Mouse (Mus musculus): ENCODE data around the gene Muc20. TPM values are rescaled to one million over a fixed set of nuclear protein-coding genes. Genes with fewer than 3 reads are reported as not detected.

The Muc20 gene
- 0.22 TPM in 1 of 2 replicates, not detected in the other for polyA plus RNA-seq (2012; rRNA removed)

GRCm38 (mm10) chr16:32797426-32797689 lies at the start of gene Muc20:
TSS of gene Muc20 (minus strand) at chr16:32797435.
- Histone ChIP-seq H3K27ac (ENCODE audit: control insufficient read depth, insufficient read depth, low read length) (no peak within 1 kb of the TSS), H3K36me3 (ENCODE audit: control insufficient read depth, insufficient read depth, low read length) (no peaks in the 10 kb centered on the region), H3K4me3 (ENCODE audit: control insufficient read depth, insufficient read depth, low read length) (no peak within 1 kb of the TSS), H3K4me1 (replicated peaks; ENCODE audit: control insufficient read depth, insufficient read depth, low read length) (no peaks in the 10 kb centered on the region), H3K27me3 (ENCODE audit: control insufficient read depth, insufficient read depth, low read length) (no peaks in the 10 kb centered on the region)
- DNase-seq = no peak
- TF ChIP-seq POLR2A (IDR thresholded peaks at IDR 0.05; ENCODE audit: control insufficient read depth, extremely low read depth, insufficient read depth, low read length, poor library complexity) = no peak
- TF ChIP-seq CTCF (IDR thresholded peaks at IDR 0.05; ENCODE audit: borderline replicate concordance, control insufficient read depth, extremely low read depth, insufficient read depth, low read length, poor library complexity) = no peak
- WGBS = 22% methylated on average over 3 of the region's 3 CpGs

DNA sequence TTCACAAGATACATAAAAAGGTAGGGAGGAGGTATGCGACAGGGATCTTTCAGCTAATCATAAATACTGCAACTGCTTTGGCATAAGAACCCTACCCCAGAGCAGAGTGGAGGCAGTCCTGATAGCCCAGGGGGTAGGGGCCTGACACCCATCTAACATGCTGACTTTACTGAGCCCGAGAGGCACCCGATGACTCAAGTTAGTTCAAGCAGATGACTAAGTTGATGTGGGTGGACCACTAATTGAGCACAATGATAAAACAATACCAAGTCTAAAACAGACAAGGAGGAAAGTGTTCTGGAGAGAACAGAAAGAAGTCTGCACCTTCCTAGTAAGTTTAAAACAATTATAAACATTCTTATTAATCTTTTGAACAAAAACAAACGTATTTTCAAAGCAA lies 34.3 kb upstream of the Muc20 start:
- TF ChIP-seq POLR2A (IDR thresholded peaks at IDR 0.05; ENCODE audit: control insufficient read depth, extremely low read depth, insufficient read depth, low read length, poor library complexity) = no peak
- no peak for TF ChIP-seq CTCF (IDR thresholded peaks at IDR 0.05; ENCODE audit: borderline replicate concordance, control insufficient read depth, extremely low read depth, insufficient read depth, low read length, poor library complexity)
- Histone ChIP-seq H3K27ac (ENCODE audit: control insufficient read depth, insufficient read depth, low read length) (no peak overlapping the region), H3K4me3 (ENCODE audit: control insufficient read depth, insufficient read depth, low read length) (no peak overlapping the region), H3K4me1 (replicated peaks; ENCODE audit: control insufficient read depth, insufficient read depth, low read length) (no peaks in the 10 kb centered on the region), H3K36me3 (ENCODE audit: control insufficient read depth, insufficient read depth, low read length) (0 out of 2 replicates have a peak, but pooled peaks cover 6% of the 10 kb centered on the region), H3K27me3 (ENCODE audit: control insufficient read depth, insufficient read depth, low read length) (no peaks in the 10 kb centered on the region)
- DNase-seq = no peak
- 98% methylated on average over 4 of the region's 4 CpGs for WGBS

DNA sequence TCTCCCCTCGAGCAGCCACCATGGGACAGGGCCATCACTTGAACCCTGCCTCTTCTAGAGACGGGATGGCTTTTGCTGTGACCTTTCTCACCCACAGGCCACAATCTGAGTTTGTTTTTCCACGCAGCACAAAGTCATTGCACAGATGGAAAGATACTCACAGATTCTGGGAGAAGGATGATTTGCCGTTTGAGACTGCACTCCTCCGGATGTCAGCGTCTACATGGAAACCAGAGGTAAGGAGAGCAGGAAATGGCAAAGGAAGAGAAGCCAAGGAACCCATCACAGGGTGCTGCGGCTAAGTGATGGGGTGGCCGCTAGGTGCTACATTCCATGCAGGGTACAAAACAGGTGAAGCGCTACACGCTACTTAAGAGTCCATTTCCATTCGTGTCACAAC lies 31.9 kb upstream of the Muc20 start:
- Histone ChIP-seq H3K4me3 (ENCODE audit: control insufficient read depth, insufficient read depth, low read length) (no peak overlapping the region), H3K27me3 (ENCODE audit: control insufficient read depth, insufficient read depth, low read length) (no peaks in the 10 kb centered on the region), H3K36me3 (ENCODE audit: control insufficient read depth, insufficient read depth, low read length) (no peaks in the 10 kb centered on the region; the same call in 1 of the 2 replicates), H3K4me1 (replicated peaks; ENCODE audit: control insufficient read depth, insufficient read depth, low read length) (no peaks in the 10 kb centered on the region), H3K27ac (ENCODE audit: control insufficient read depth, insufficient read depth, low read length) (no peak overlapping the region)
- no peak for TF ChIP-seq CTCF (IDR thresholded peaks at IDR 0.05; ENCODE audit: borderline replicate concordance, control insufficient read depth, extremely low read depth, insufficient read depth, low read length, poor library complexity)
- WGBS = 96% methylated on average over 11 of the region's 11 CpGs
- no peak for DNase-seq

- TF ChIP-seq POLR2A (IDR thresholded peaks at IDR 0.05; ENCODE audit: control insufficient read depth, extremely low read depth, insufficient read depth, low read length, poor library complexity) (no peak), CTCF (IDR thresholded peaks at IDR 0.05; ENCODE audit: borderline replicate concordance, control insufficient read depth, extremely low read depth, insufficient read depth, low read length, poor library complexity) (no peak)
- no peaks in the 10 kb centered on the region for H3K27me3 ChIP-seq (ENCODE audit: control insufficient read depth, insufficient read depth, low read length)
- DNase-seq = no peak
- H3K4me1 ChIP-seq (replicated peaks; ENCODE audit: control insufficient read depth, insufficient read depth, low read length) = no peaks in the 10 kb centered on the region
- no peak overlapping the region for H3K4me3 ChIP-seq (ENCODE audit: control insufficient read depth, insufficient read depth, low read length)
- H3K27ac ChIP-seq (ENCODE audit: control insufficient read depth, insufficient read depth, low read length) = no peak overlapping the region
- WGBS = 99% methylated on average over 11 of the region's 11 CpGs
- H3K36me3 ChIP-seq (ENCODE audit: control insufficient read depth, insufficient read depth, low read length) = no peaks in the 10 kb centered on the region; the same call in 1 of the 2 replicates
These were observed 29.3 kb upstream of the Muc20 start for GRCm38 (mm10) chr16:32826521-32826920.

DNA sequence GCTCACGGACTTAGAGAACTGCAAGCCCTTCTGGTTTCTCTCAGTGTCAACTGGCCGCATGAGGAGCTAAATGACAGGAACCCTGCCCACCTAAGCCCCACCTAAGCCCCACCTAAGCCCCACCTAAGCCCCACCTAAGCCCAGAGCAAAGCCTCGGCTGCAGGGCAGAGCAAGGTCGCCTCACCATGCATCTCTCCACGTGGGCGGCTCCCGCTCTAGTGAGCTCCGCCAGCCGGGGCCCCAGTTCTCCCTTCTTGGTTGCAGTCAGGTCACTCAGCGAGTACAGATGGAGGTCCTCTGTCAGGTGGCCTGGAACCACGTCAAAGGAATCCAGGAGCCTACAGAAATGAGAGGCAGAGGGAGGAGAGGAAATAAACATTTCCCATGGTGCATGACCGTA lies 28.1 kb upstream of the Muc20 start:
- Histone ChIP-seq H3K4me1 (replicated peaks; ENCODE audit: control insufficient read depth, insufficient read depth, low read length) (no peaks in the 10 kb centered on the region), H3K36me3 (ENCODE audit: control insufficient read depth, insufficient read depth, low read length) (no peaks in the 10 kb centered on the region; the same call in 1 of the 2 replicates), H3K27ac (ENCODE audit: control insufficient read depth, insufficient read depth, low read length) (no peak overlapping the region), H3K27me3 (ENCODE audit: control insufficient read depth, insufficient read depth, low read length) (no peaks in the 10 kb centered on the region), H3K4me3 (ENCODE audit: control insufficient read depth, insufficient read depth, low read length) (no peak overlapping the region)
- 86% methylated on average over 12 of the region's 12 CpGs for WGBS
- DNase-seq = no peak
- TF ChIP-seq POLR2A (IDR thresholded peaks at IDR 0.05; ENCODE audit: control insufficient read depth, extremely low read depth, insufficient read depth, low read length, poor library complexity) (no peak), CTCF (IDR thresholded peaks at IDR 0.05; ENCODE audit: borderline replicate concordance, control insufficient read depth, extremely low read depth, insufficient read depth, low read length, poor library complexity) (no peak)

GRCm38 (mm10) chr16:32824061-32824460 lies 26.8 kb upstream of the Muc20 start:
- Histone ChIP-seq H3K4me3 (ENCODE audit: control insufficient read depth, insufficient read depth, low read length) (no peak overlapping the region), H3K4me1 (replicated peaks; ENCODE audit: control insufficient read depth, insufficient read depth, low read length) (no peaks in the 10 kb centered on the region), H3K27ac (ENCODE audit: control insufficient read depth, insufficient read depth, low read length) (no peak overlapping the region), H3K36me3 (ENCODE audit: control insufficient read depth, insufficient read depth, low read length) (no peaks in the 10 kb centered on the region; the same call in 1 of the 2 replicates), H3K27me3 (ENCODE audit: control insufficient read depth, insufficient read depth, low read length) (no peaks in the 10 kb centered on the region)
- no peak for TF ChIP-seq POLR2A (IDR thresholded peaks at IDR 0.05; ENCODE audit: control insufficient read depth, extremely low read depth, insufficient read depth, low read length, poor library complexity)
- TF ChIP-seq CTCF (IDR thresholded peaks at IDR 0.05; ENCODE audit: borderline replicate concordance, control insufficient read depth, extremely low read depth, insufficient read depth, low read length, poor library complexity) = no peak
- 97% methylated on average over 13 of the region's 13 CpGs for WGBS
- DNase-seq = no peak

GRCm38 (mm10) chr16:32823487-32823886 lies 26.3 kb upstream of the Muc20 start:
- no peak for DNase-seq
- no peaks in the 10 kb centered on the region; the same call in 1 of the 2 replicates for H3K36me3 ChIP-seq (ENCODE audit: control insufficient read depth, insufficient read depth, low read length)
- no peaks in the 10 kb centered on the region for H3K27me3 ChIP-seq (ENCODE audit: control insufficient read depth, insufficient read depth, low read length)
- no peak overlapping the region for H3K4me3 ChIP-seq (ENCODE audit: control insufficient read depth, insufficient read depth, low read length)
- WGBS = 96% methylated on average over 8 of the region's 8 CpGs
- H3K4me1 ChIP-seq (replicated peaks; ENCODE audit: control insufficient read depth, insufficient read depth, low read length) = no peaks in the 10 kb centered on the region
- no peak overlapping the region for H3K27ac ChIP-seq (ENCODE audit: control insufficient read depth, insufficient read depth, low read length)
- TF ChIP-seq POLR2A (IDR thresholded peaks at IDR 0.05; ENCODE audit: control insufficient read depth, extremely low read depth, insufficient read depth, low read length, poor library complexity) (no peak), CTCF (IDR thresholded peaks at IDR 0.05; ENCODE audit: borderline replicate concordance, control insufficient read depth, extremely low read depth, insufficient read depth, low read length, poor library complexity) (no peak)
